Mouse (Mus musculus) thymus, adult 2 months (tissue): Measurements from ENCODE around the gene Teddm1a.

ENCODE experiments used
- CTCF ChIP-seq: fragments of 200-500 bp; IDR thresholded peaks from 2 replicates; pipeline ENCODE4 v1.5.1; 2012; ENCODE audit warnings: mild to moderate bottlenecking, control low read depth, low read length, moderate library complexity, borderline replicate concordance; ENCODE audit not compliant: control insufficient read depth, poor library complexity, insufficient read depth; ENCODE audit errors: extremely low read depth
- POLR2A ChIP-seq: fragments of 200-500 bp; IDR thresholded peaks from 2 replicates; pipeline ENCODE4 v1.6.1; 2012; ENCODE audit warnings: mild to moderate bottlenecking, low read length, control low read depth, moderate library complexity; ENCODE audit not compliant: control insufficient read depth, poor library complexity, insufficient read depth; ENCODE audit errors: extremely low read depth

GRCm38 (mm10) chr1:153913869-153914268, 22.3 kb downstream of the Teddm1a start:
- TF ChIP-seq CTCF (no peak), POLR2A (no peak)
